ENCODE assay signal across 9 mouse cellular contexts in genomic region chr19:30030636-30031467, GRCm38 (mm10). TPM values are rescaled to one million over a fixed set of nuclear protein-coding genes. Genes with fewer than 3 reads are reported as not detected.
DNase-seq lines count a peak whose midpoint lies in the region; ATAC-seq and TF ChIP-seq lines count a peak whose summit lies in the region.
"Had no signal": no experiment of that assay in that cellular context is flagged by ENCODE, and none has a peak within 500 bp of the region (broad histone marks: within the 10 kb centered on the region; RNA-seq: fewer than 3 reads in every experiment).

No protein-coding gene starts in this region.

- peak overlapping the region; percentile 99 for H3K4me3 ChIP-seq in heart, embryonic 10.5 days
- peak overlapping the region; percentile 100 for H3K4me3 ChIP-seq in ES-Bruce4 (ENCODE audit: low read depth, low read length)
- peak overlapping the region; percentile 100 for H3K4me3 ChIP-seq in heart, embryonic 13.5 days
- H3K4me3 ChIP-seq in limb, embryonic 10.5 days = peak overlapping the region; percentile 98
- H3K4me3 ChIP-seq in midbrain, embryonic 14.5 days (replicated peaks; ENCODE audit: low read depth, low read length) = peak overlapping the region; percentile 100

- no peak for TF ChIP-seq CTCF in ES-Bruce4 (IDR thresholded peaks at IDR 0.05; ENCODE audit: low read depth, low read length)

- H3K36me3 ChIP-seq in heart, embryonic 10.5 days = no peaks in the 10 kb centered on the region
- no peaks in the 10 kb centered on the region for H3K36me3 ChIP-seq in ES-Bruce4 (ENCODE audit: control insufficient read depth, insufficient read depth, low read length, poor library complexity, severe bottlenecking)
- H3K36me3 ChIP-seq in heart, embryonic 13.5 days = peaks cover 3% of the 10 kb centered on the region; the same call in 1 of the 2 replicates
- peaks cover 10% of the 10 kb centered on the region for H3K36me3 ChIP-seq in limb, embryonic 10.5 days
- no peaks in the 10 kb centered on the region for H3K36me3 ChIP-seq in midbrain, embryonic 14.5 days (ENCODE audit: control insufficient read depth, insufficient read depth, low read length)

- peaks cover 28% of the 10 kb centered on the region for H3K4me1 ChIP-seq in heart, embryonic 10.5 days
- peaks cover 2% of the 10 kb centered on the region for H3K4me1 ChIP-seq in ES-Bruce4 (ENCODE audit: control insufficient read depth, insufficient read depth, low read length)
- H3K4me1 ChIP-seq in heart, embryonic 13.5 days = peaks cover 42% of the 10 kb centered on the region
- H3K4me1 ChIP-seq in limb, embryonic 10.5 days = peaks cover 22% of the 10 kb centered on the region
- H3K4me1 ChIP-seq in midbrain, embryonic 14.5 days (ENCODE audit: control insufficient read depth, insufficient read depth, low read length) = peaks cover 42% of the 10 kb centered on the region

- peak; percentile 77 for DNase-seq in heart, embryonic 10.5 days (ENCODE audit: low spot score)
- no peak for DNase-seq in heart, adult 8-10 months (ENCODE audit: low spot score)
- DNase-seq in cerebellum, adult 8-10 months = peak; percentile 13
- DNase-seq in limb, embryonic 10.5 days (ENCODE audit: low spot score) = peak; percentile 69
- DNase-seq in midbrain, embryonic 14.5 days = peak; percentile 64
- peak; percentile 18 to 25 for DNase-seq in thymus, postnatal 10 days (ENCODE audit: low spot score in 2 of 2)

- no peaks in the 10 kb centered on the region for H3K9me3 ChIP-seq in heart, embryonic 10.5 days
- no peaks in the 10 kb centered on the region for H3K9me3 ChIP-seq in ES-Bruce4 (replicated peaks; ENCODE audit: control insufficient read depth, insufficient read depth, low read length, poor library complexity, severe bottlenecking)
- no peaks in the 10 kb centered on the region for H3K9me3 ChIP-seq in heart, embryonic 13.5 days
- no peaks in the 10 kb centered on the region for H3K9me3 ChIP-seq in limb, embryonic 10.5 days (replicated peaks)
- no peaks in the 10 kb centered on the region for H3K9me3 ChIP-seq in midbrain, embryonic 14.5 days (ENCODE audit: control insufficient read depth, low read length)

- TF ChIP-seq EP300 in ES-Bruce4 (IDR thresholded peaks at IDR 0.05; ENCODE audit: insufficient read depth, low read depth, low read length) = no peak

- ATAC-seq in heart, embryonic 13.5 days (ENCODE audit: extremely low read depth, insufficient number of reproducible peaks, low FRiP score, low TSS enrichment) = peak; percentile 34; the same call in 1 of the 2 replicates
- peak; percentile 36; the same call in 1 of the 2 replicates for ATAC-seq in midbrain, embryonic 14.5 days (ENCODE audit: low FRiP score, low TSS enrichment)

- peak overlapping the region; percentile 99 for H3K27ac ChIP-seq in heart, embryonic 10.5 days
- no peak overlapping the region for H3K27ac ChIP-seq in ES-Bruce4 (ENCODE audit: insufficient read depth, low read length)
- peak overlapping the region; percentile 95 for H3K27ac ChIP-seq in heart, embryonic 13.5 days (replicated peaks)
- peak overlapping the region; percentile 99 for H3K27ac ChIP-seq in limb, embryonic 10.5 days
- H3K27ac ChIP-seq in midbrain, embryonic 14.5 days (replicated peaks; ENCODE audit: low read depth, low read length) = peak overlapping the region; percentile 95

- WGBS in heart, embryonic 10.5 days = under 1% methylated on average over 79 of the region's 92 CpGs
- WGBS in heart, embryonic 13.5 days = under 1% methylated on average over 91 of the region's 92 CpGs
- under 1% methylated on average over 92 of the region's 92 CpGs for WGBS in limb, embryonic 10.5 days
- under 1% methylated on average over 85 of the region's 92 CpGs for WGBS in midbrain, embryonic 14.5 days

- peak overlapping the region; percentile 83 for H3K4me2 ChIP-seq in heart, embryonic 13.5 days
- peak overlapping the region; percentile 80 for H3K4me2 ChIP-seq in midbrain, embryonic 14.5 days (ENCODE audit: low read length)

- TF ChIP-seq POLR2A in ES-Bruce4 (IDR thresholded peaks at IDR 0.05; ENCODE audit: insufficient read depth, low read length) = no peak

- H3K27me3 ChIP-seq in heart, embryonic 10.5 days (ENCODE audit: insufficient read depth, poor library complexity, severe bottlenecking) = no peaks in the 10 kb centered on the region
- H3K27me3 ChIP-seq in ES-Bruce4 (ENCODE audit: control insufficient read depth, insufficient read depth, low read length, poor library complexity, severe bottlenecking) = peaks cover 7% of the 10 kb centered on the region
- no peaks in the 10 kb centered on the region for H3K27me3 ChIP-seq in heart, embryonic 13.5 days (replicated peaks)
- H3K27me3 ChIP-seq in limb, embryonic 10.5 days (ENCODE audit: low read depth, poor library complexity, severe bottlenecking) = no peaks in the 10 kb centered on the region
- H3K27me3 ChIP-seq in midbrain, embryonic 14.5 days (ENCODE audit: control insufficient read depth, insufficient read depth, low read length) = no peaks in the 10 kb centered on the region

- peak overlapping the region; percentile 97 for H3K9ac ChIP-seq in ES-Bruce4 (ENCODE audit: low read depth, poor library complexity, severe bottlenecking)
- H3K9ac ChIP-seq in heart, embryonic 13.5 days = peak overlapping the region; percentile 100
- H3K9ac ChIP-seq in midbrain, embryonic 14.5 days (replicated peaks; ENCODE audit: low read length) = peak overlapping the region; percentile 99

RNA-seq across cellular contexts. Expression of gene Uhrf2, which starts 0.5 kb away (rescaled TPM):
- 56.6 and 65.2 TPM in 2 replicates for polyA plus RNA-seq in heart, embryonic 10.5 days (2016; fragmentation: Nextera tagmentation; extraction: Ambion mirVana)
- total RNA-seq in heart, adult 8-10 months (2022) = 10 to 100 TPM; 16.9 to 20.2 (median 19.0) TPM
- 104 and 107 TPM in 2 replicates for polyA plus RNA-seq in ES-Bruce4 (2011; ENCODE audit: insufficient read depth, insufficient read length, low read depth, missing spikeins)
- 45.0 and 45.4 TPM in 2 replicates for polyA plus RNA-seq in heart, embryonic 13.5 days (2015; fragmentation: Nextera tagmentation; extraction: Ambion mirVana)
- 74.2 and 85.1 TPM in 2 replicates for polyA plus RNA-seq in limb, embryonic 10.5 days (2016; fragmentation: Nextera tagmentation; extraction: Ambion mirVana)
- 47.4 and 67.3 TPM in 2 replicates for polyA plus RNA-seq in midbrain, embryonic 14.5 days (2014; fragmentation: Nextera tagmentation; extraction: Ambion mirVana)

RNA-seq across cellular contexts. Expression of gene Trpd52l3, which starts 27.3 kb away (rescaled TPM):
- polyA plus RNA-seq in heart, embryonic 10.5 days (2016; fragmentation: Nextera tagmentation; extraction: Ambion mirVana) = not detected in 2 replicates
- not detected for total RNA-seq in heart, adult 8-10 months (2022)
- polyA plus RNA-seq in ES-Bruce4 (2011; ENCODE audit: insufficient read depth, insufficient read length, low read depth, missing spikeins) = not detected in 2 replicates
- polyA plus RNA-seq in heart, embryonic 13.5 days (2015; fragmentation: Nextera tagmentation; extraction: Ambion mirVana) = not detected in 2 replicates
- not detected in 2 replicates for polyA plus RNA-seq in limb, embryonic 10.5 days (2016; fragmentation: Nextera tagmentation; extraction: Ambion mirVana)
- polyA plus RNA-seq in midbrain, embryonic 14.5 days (2014; fragmentation: Nextera tagmentation; extraction: Ambion mirVana) = not detected in 2 replicates
- total RNA-seq: left cerebral cortex, postnatal 36 days had no signal
